Mouse (Mus musculus): ENCODE measurements around the gene Bcan.

The Bcan gene

GRCm38 (mm10) chr3:87944838-87945600 is 55.0 kb downstream of the Bcan start:
- no peak for DNase-seq (ENCODE audit: low read depth, low spot score)

GRCm38 (mm10) chr3:87943586-87943985 is 56.4 kb downstream of the Bcan start:
- no peak for DNase-seq (ENCODE audit: low read depth, low spot score)

- no peak for DNase-seq (ENCODE audit: low read depth, low spot score)
These were observed 57.6 kb downstream of the Bcan start for GRCm38 (mm10) chr3:87942471-87942870.

GRCm38 (mm10) chr3:87940611-87941010 is 59.4 kb downstream of the Bcan start:
- no peak for DNase-seq (ENCODE audit: low read depth, low spot score)

Data from retina, postnatal 7 days (tissue).